Mouse (Mus musculus): ENCODE data around the gene Gm3435.
"Not testable (repeated sequence)": the region's sequence is repeated elsewhere in the genome, so short reads cannot be mapped to it uniquely, and the experiment has no call there.

Gm3435 gene

DNA sequence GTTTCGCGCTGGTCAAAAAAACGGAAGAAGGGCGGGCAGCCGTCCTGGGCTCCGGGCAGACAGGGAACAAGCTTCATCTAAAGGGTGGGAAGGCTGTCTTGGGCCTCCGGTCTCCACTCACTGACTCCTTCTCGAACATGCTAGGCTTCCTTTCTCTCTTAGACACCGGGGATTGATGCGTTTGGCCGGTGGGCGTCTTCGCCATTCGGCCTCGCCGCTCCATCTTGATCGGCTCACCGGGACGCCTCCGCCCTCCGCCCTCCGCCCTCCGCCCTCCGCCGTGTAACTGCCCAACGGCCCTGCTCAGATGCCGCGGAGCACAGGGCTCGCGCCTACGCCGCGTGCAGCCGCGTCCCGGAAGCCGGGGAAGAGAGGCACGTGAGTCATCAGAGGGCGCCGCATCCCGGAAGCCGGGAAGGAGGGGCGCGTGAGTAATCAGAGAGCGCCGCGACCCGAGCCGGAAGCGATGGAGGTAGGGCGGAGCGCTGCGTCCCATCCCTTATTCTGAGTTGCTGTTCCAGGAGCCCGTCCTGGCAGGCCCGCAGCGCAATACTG, 31.3 kb downstream of the Gm3435 start, which contains the start of the genes Ermard, Tcte3 and Gm3448:
Gene Ermard, plus strand, starts transcription at position 34 of the 555 bp plus-strand sequence.
Gene Tcte3, minus strand, starts transcription at position 314 of the 555 bp plus-strand sequence.
Gene Gm3448, minus strand, starts transcription at position 363 of the 555 bp plus-strand sequence.
- peak; percentile 51 for DNase-seq

DNA sequence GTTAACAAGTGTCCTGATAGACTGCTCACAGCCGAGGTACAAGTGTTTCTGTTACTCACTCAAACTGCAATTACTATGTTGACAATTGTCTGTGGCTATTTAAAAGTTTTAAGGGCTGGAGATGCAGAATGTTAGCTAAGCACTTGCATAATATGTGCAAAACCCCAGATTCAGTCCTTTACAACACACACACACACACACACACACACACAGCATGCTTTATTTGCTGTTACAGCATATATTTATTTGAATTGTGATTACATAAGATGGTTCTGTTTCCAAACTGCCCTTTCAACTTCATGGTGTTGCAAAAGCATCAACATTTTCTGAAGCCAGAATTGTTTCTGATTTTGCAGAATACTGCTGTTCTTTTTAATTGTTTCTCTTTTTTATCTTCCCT, 40.4 kb downstream of the Gm3435 start:
- not testable (repeated sequence) for DNase-seq

DNA sequence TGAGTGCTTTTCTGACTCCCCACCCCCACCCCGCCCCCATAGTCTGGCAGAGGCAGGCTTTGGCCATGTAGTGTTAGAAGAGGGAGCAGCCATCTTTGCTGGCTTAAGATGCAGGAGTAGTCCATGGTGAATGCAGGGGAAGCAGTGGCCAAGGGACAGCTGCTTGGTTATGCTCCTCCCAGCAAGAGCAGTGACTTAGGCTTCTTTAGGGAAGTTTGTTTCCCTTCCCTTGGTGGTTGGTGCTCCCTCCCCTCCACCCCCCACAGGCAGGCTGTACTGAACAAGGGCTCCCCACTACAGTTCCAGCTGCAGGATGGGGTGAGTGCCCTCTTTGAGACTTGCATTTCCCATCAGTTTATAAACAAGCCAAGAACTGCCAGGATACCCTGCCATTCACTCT, 42.8 kb downstream of the Gm3435 start:
- not testable (repeated sequence) for DNase-seq

DNA sequence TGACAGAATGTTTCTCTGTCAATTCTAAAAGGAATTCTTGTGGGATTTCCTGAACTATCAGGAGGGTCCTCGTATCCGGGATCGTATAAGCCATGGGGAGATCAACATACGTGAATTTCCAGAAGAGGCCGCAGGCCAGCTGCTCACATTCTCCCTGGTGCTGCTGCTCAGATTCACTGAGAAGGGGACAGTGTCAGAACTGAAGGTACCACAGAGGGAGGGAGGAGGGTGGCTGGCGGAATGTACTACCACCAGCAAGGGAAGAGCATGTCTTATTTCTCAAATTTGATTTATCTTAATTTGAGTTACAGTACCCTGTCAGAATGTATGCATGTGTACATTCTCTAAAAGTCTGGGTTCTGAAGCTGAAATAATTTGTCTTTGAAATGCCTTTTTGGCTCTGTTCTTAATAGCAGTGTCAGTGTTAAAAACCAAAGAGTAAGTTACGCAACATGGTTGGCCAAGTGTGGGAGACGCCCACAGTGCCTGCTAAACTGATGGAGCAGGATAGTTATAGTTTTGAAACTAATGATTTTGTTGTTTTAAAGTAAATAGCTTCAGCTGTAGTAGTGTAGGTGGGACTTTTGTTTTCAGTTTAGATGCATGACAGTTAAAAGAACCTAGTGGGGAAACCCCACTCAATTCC, 43.3 kb downstream of the Gm3435 start:
- DNase-seq = not testable (repeated sequence)

DNA sequence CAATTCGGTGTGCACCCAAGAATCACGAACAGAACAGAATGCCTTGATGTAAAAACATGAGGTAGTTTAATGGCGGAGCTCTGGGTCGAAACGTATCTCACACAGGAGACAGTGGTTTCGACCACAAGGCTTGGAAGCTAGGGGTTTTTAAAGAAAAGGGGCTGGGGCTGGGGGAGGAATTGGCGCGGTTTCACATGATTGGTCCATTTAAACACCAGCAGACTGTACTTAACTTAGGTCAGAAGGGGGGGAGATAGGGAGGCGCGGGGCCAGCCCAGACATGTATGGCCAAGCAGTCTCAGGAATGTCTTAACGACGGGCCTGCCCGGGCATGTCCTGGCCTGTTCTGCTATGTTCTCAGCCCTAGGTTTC, 43.8 kb downstream of the Gm3435 start:
- not testable (repeated sequence) for DNase-seq

DNA sequence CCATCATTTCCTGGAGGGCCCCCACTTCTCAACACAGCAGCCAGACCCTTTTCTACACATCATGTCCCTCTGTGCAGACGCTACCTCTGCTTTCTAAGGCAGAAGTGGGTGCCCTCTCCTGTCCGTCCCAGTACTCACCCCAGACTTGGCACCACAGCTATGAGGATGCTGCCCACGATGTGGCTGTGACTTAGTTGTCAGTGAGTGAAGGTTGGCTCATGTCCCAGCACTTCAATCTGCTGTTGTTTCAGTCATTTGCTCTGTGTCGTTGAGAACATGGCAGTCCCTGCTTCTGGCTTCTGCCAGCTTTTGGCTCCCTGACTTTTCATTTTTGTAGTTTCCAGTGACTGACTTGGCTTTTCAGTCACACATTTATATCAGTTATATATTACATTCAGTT, 45.9 kb downstream of the Gm3435 start:
- DNase-seq = no peak

DNA sequence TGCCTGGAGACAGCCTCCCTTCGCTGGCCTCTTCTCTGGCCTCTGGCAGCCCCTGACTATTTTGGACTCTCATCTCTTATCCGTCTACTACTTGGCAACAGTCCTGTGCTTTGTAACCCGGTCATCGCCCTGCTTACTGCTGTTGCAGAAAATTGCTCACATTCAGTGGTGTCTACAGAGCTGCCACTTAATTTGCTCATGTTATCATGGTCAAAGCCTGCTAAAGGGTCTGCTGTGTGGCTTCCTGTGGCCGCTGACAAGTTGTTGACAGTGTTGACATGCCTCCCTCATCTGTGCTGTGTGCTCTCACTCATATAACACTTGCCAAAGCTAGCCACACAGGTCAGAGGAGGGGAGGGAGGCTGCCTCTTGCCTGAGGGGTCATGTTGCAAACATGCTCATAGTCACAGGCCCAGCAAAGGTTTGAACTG, 48.2 kb downstream of the Gm3435 start:
- no peak for DNase-seq

DNA sequence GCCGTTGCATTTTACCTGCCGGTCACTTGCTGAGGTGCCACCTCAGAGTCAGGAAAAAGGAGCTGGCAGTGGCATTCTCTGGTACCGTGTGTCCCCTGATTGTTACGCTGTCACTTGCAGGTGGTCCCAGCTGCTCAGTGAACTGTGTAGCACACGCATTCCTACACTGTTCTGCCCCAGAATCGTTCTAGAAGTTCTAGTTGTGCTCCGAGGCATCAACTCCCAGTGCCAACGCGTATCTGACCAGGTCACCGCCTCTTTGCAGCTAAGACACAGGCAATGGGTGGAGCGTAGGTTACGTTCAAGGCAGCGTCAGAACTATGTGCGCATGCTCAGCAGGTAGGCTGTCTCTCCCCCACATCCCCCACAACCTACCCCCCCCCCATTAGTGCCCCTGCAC, 49.7 kb downstream of the Gm3435 start:
- no peak for DNase-seq

DNA sequence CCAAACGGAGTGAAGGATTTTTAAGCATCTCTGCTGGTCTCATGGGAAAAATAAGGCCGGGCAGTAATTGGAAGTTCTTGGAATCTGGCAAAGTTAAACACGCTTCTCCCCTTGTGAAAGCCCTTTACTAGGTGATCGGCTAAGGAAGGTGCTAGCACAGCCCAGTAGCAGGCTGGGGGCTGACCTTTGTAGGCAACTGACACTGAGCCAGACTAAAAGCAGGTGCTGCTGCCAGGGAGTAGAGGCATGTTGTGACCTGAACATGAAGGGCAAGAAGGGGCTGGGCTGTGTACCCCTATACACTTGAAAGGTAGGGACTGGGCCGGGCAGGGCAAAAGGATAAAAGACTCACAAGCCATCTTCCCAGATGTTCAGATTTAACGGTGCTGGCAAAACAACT, 50.4 kb downstream of the Gm3435 start:
- no peak for DNase-seq

DNA sequence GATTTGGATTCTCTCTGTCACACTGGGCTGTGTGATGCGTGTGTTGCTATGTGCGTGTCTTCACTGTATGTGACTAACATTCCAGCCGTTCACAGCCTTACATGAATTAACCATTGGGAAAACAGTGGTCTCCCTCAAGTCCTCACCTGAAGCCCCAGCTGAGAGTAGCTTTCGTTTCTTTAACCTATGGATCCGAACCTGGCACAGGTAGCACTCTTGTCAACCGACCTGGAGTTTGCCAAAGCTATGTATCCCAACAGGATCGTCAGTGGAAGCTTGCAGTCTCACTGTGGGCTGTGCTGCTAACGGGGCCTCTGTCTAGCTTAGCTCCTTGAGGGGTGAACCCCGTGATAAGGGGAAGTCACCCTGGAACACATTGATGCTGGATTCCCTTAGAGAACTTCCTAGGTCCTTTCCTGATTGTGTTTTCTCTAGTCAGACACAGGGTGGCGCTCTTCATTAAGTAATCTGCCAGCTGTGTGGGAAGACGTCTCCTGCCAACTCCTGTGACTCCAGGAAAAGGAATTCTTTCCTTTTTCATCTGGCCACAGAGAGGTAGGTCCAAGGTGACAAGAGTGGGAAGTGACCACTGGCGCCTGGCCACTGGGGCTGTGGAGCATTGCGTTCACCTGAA, 55.5 kb downstream of the Gm3435 start:
- DNase-seq = no peak

DNA sequence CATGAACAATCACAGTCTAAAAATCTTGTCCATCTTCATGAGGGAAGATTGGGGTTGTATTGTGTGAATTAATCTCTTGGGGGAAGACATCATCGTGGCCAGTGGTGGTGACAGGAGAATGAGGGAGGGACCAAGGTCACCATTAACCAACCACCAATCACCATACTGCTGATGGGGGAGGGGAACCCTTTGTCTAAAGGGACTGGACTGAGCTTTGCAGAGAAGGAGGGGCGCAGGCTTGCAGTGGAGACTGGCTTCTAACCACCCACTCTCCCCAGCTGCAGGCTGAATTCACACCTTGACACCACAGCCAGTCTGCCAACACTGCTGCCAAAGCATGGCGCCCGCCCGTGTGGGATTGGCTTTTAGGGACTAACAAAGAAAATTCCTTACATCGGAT, 56.1 kb downstream of the Gm3435 start:
- DNase-seq = no peak

DNA sequence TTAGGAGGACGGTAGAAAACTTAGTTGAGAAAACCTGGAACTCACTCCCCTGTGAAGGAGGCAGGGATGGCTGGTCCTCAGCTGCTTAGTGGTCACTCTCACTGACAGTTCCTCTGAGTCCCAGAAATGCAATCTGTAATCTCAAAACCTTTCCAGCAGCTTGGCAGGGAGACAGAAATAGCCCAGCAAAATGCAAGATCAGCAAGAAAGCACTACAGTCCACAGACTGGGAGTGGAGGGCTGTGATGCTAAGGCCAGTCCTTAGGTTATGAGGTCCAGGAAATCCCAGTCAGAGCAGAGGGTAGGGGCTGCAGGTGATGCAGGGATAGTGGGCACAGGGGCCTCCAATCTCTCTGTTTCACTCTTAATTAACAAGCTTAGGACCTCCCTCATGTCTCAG, 56.9 kb downstream of the Gm3435 start:
- no peak for DNase-seq

DNA sequence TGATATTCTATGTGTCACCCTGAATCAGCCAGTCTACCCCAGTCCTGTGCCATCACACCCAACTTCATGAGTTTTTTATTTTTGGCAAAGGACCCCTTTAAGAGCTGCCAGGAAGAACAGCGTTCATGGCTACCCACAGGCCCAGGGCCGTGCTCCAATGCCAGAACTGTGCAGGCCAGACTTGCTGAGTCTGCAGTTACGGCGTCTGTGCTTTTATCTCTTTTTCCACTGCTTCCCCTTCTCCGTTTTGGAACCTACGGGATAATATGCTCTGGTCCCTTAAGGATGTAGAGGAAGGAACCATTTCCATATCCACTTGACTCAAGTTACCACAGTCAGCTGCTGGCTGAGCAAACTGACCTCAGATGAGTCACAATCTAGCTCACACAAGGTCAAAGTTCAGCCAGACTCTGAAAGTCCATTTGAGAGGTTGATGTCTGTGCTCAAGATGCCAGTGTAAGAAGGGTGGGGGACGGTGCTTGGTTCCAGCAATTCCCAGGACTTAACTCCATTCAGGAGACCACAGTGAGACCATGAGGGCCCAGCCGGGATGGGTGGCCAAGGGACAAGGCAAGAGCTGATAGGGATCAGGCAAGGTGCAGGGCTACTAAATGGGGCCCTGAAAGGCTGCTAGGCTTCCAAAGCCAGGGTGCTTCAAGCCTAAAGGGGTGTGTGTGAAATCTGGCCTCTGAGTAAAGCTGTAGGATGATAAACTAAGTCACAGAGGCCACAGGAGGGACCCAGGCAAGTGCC, 58.2 kb downstream of the Gm3435 start:
- DNase-seq = no peak

DNA sequence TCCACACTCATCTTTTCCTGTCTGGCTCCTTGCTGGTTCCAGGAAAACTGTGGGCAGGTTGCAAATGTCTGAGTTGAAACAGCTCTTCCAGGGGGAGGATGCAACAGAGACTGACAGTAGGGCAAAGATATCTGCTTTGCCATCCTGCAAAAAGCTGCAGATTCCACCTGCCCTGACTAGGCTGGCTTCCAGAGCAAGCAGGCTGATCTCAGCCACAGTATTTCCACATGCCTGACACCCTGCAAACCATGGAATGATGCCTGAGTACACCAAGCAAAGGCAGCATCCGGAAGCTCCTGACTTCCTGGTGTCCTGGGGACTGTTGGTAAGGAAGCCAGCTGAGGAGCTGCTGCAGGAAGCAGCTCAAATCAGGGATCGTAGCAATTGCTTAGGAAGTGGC, 59.1 kb downstream of the Gm3435 start:
- DNase-seq = no peak
